Mouse (Mus musculus) hindbrain, embryonic 16.5 days (tissue): ENCODE results near the gene Olfr304. TPM values are rescaled to one million over a fixed set of nuclear protein-coding genes. Genes with fewer than 3 reads are reported as not detected.
"Not testable (repeated sequence)": the region's sequence is repeated elsewhere in the genome, so short reads cannot be mapped to it uniquely, and the experiment has no call there.

Source experiments
- ATAC-seq: fragments of 200-750 bp; cut with Nextera tagmentation; 2 replicates; pipeline ENCODE4 v1.8.0; 2017; ENCODE audit warnings: moderate TSS enrichment, moderate library complexity
- H3K27ac ChIP-seq: fragments of 300-500 bp; sonication (generic); 2 replicates; pipeline ENCODE4 v1.5.1; 2014; ENCODE audit warnings: low read depth, mild to moderate bottlenecking, control low read depth, low read length, moderate library complexity
- H3K27me3 ChIP-seq: fragments of 300-500 bp; sonication (generic); replicated peaks from 2 replicates; pipeline ENCODE4 v1.6.1; 2014; ENCODE audit warnings: low read length; ENCODE audit not compliant: control insufficient read depth, insufficient read depth
- H3K36me3 ChIP-seq: fragments of 300-500 bp; sonication (generic); 2 replicates; pipeline ENCODE4 v1.6.1; 2014; ENCODE audit warnings: mild to moderate bottlenecking, low read length, moderate library complexity, mixed read lengths; ENCODE audit not compliant: control insufficient read depth, insufficient read depth
- H3K4me1 ChIP-seq: fragments of 300-500 bp; sonication (generic); 2 replicates; pipeline ENCODE4 v1.6.1; 2014; ENCODE audit warnings: low read depth, low read length; ENCODE audit not compliant: control insufficient read depth, insufficient read depth
- H3K4me2 ChIP-seq: fragments of 300-500 bp; sonication (generic); 2 replicates; pipeline ENCODE4 v1.6.1; 2014; ENCODE audit warnings: mild to moderate bottlenecking, low read length, control low read depth, moderate library complexity
- H3K4me3 ChIP-seq: fragments of 300-500 bp; sonication (generic); 2 replicates; pipeline ENCODE4 v1.5.1; 2014; ENCODE audit warnings: mild to moderate bottlenecking, low read length, control low read depth, moderate library complexity
- H3K9ac ChIP-seq: fragments of 300-500 bp; sonication (generic); 2 replicates; pipeline ENCODE4 v1.6.1; 2014; ENCODE audit warnings: low read depth, mild to moderate bottlenecking, control low read depth, low read length, moderate library complexity
- H3K9me3 ChIP-seq: fragments of 300-500 bp; sonication (generic); 2 replicates; pipeline ENCODE4 v1.6.1; 2014; ENCODE audit warnings: mild to moderate bottlenecking, low read length, moderate library complexity; ENCODE audit not compliant: control insufficient read depth
- WGBS: fragments of 180-500 bp; shearing (Covaris S2); extraction: QIAGEN DNeasy Blood & Tissue Kit; methylation state at CpG from one replicate; pipeline ENCODE4 v1.1.7; 2014; 5-methylcytosine and 5-hydroxymethylcytosine counted together
- polyA plus RNA-seq: library from polyadenylated mRNA; unstranded; fragments of >200 nt; fragmentation: Nextera tagmentation; extraction: Ambion mirVana; gene quantifications from 2 replicates; pipeline ENCODE4 v1.2.1, GENCODE M21; 2015

Gene Olfr304
- not detected in 2 replicates for polyA plus RNA-seq

DNA sequence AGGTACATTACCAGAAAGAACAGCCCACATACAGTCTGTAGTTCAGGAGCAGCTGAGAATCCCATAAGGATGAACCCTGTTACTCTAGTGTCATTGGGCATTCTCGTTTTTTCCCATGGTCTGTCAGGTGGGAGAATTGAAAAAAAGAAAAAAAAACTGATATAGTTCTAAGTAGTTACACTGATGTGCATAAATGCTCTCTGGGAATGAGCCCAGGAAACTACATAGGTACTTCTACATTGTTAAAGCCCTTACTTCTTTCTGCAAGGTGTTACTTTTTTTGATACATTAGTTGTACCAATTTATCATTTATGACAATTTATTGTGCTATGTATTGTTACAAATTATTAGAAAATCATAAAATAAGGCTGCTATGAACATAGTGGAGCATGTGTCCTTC lies at the start of gene Olfr304:
TSS of gene Olfr304 (minus strand) at position 101 of the 400 bp plus-strand sequence.
- Histone ChIP-seq H3K27me3 (no peaks in the 10 kb centered on the region), H3K4me2 (no peak within 1 kb of the TSS), H3K27ac (no peak within 1 kb of the TSS), H3K4me3 (no peak within 1 kb of the TSS), H3K36me3 (no peaks in the 10 kb centered on the region), H3K9ac (no peak within 1 kb of the TSS), H3K4me1 (no peaks in the 10 kb centered on the region), H3K9me3 (no peaks in the 10 kb centered on the region)
- ATAC-seq, result no peak
- 61% methylated on average over 1 of the region's 1 CpGs for WGBS

DNA sequence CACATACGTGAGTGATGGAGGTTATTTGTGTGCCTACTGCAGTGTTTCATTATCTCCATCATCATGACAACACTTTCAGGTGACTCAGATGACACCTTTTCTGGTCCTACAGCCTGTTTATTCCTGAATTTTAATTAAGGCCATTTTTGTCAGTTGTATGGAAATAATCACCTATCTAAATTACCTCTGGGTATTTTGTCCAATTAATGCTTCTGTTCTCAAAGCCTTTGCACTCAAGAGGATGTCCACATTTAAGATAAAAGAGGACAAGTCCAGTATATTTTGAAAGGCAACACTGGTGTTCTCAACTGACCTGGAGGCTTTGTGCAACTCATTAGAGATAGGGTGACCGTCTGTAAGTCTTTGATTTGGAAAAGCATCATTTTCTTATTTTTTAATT lies 17.1 kb upstream of the Olfr304 start, which contains the start of gene Olfr301:
TSS of gene Olfr301 (plus strand) at position 301 of the 400 bp plus-strand sequence.
- Histone ChIP-seq H3K4me2 (no peak within 1 kb of the TSS), H3K27ac (no peak within 1 kb of the TSS), H3K36me3 (no peaks in the 10 kb centered on the region), H3K4me1 (no peaks in the 10 kb centered on the region), H3K4me3 (no peak within 1 kb of the TSS), H3K9me3 (no peaks in the 10 kb centered on the region), H3K27me3 (no peaks in the 10 kb centered on the region), H3K9ac (no peak within 1 kb of the TSS)
- WGBS, result 88% methylated on average over 2 of the region's 2 CpGs
- no peak for ATAC-seq

DNA sequence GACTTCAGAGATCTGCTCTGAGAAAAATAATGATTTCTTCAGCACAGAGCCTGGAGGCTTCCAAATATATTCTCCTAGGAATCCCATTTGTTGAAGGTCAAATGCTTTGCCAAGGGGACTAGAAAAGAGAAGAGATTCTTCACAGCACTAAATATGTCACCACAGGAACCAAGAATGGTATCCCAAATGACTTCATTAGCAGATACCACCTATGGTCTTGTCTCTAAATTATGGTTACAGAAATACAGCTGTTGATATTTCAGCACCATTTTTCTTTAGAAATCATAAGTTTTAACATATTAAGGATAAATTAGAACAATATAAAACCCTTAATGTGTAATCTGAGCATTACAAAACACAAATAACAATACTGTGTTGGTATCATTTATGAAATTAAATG lies 11.2 kb upstream of the Olfr304 start, which contains the start of gene Olfr303:
TSS of gene Olfr303 (minus strand) at position 101 of the 400 bp plus-strand sequence.
- Histone ChIP-seq H3K27ac (no peak within 1 kb of the TSS), H3K4me2 (no peak within 1 kb of the TSS), H3K9me3 (no peaks in the 10 kb centered on the region), H3K4me1 (no peaks in the 10 kb centered on the region), H3K4me3 (no peak within 1 kb of the TSS), H3K9ac (no peak within 1 kb of the TSS), H3K27me3 (no peaks in the 10 kb centered on the region), H3K36me3 (no peaks in the 10 kb centered on the region)
- no peak for ATAC-seq

- Histone ChIP-seq H3K4me2 (no peak overlapping the region), H3K27ac (no peak overlapping the region), H3K9ac (no peak overlapping the region), H3K36me3 (no peaks in the 10 kb centered on the region), H3K27me3 (no peaks in the 10 kb centered on the region), H3K9me3 (no peaks in the 10 kb centered on the region), H3K4me3 (no peak overlapping the region), H3K4me1 (no peaks in the 10 kb centered on the region)
- WGBS, result 68% methylated on average over 3 of the region's 3 CpGs
- no peak for ATAC-seq
These were observed 689 bp downstream of the Olfr304 start for GRCm38 (mm10) chr7:86385769-86386168.

DNA sequence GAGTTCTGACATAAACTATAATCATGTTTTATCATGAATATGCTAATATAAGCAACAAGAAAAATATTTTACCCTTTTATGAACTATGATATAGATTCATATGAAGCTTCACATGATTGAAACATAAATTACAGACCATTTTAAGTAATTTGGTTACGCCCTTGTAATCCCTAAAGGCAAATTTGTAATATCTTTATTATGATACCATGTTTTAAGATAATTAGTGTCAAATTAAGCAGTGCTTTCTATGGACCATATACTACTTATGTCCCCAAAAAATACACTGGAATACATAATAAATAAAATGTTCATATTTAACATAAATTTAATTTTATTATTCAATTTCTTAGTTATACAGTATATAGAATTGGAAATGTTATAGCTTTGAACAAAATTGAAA lies 19.6 kb downstream of the Olfr304 start, which contains the start of gene Olfr305:
TSS of gene Olfr305 (minus strand) at position 101 of the 400 bp plus-strand sequence.
- H3K4me1 ChIP-seq, result no peaks in the 10 kb centered on the region
- no peaks in the 10 kb centered on the region for H3K9me3 ChIP-seq
- no peaks in the 10 kb centered on the region for H3K27me3 ChIP-seq
- 79% methylated on average over 1 of the region's 1 CpGs for WGBS
- H3K9ac ChIP-seq, result no peak within 1 kb of the TSS
- no peak within 1 kb of the TSS for H3K4me2 ChIP-seq
- no peaks in the 10 kb centered on the region for H3K36me3 ChIP-seq
- no peak within 1 kb of the TSS for H3K4me3 ChIP-seq
- no peak within 1 kb of the TSS for H3K27ac ChIP-seq
- ATAC-seq, result no peak

- WGBS, result 93% methylated on average over 9 of the region's 9 CpGs
- not testable (repeated sequence) for H3K4me1 ChIP-seq, ATAC-seq
These were observed 40.2 kb downstream of the Olfr304 start for GRCm38 (mm10) chr7:86346296-86346695.

GRCm38 (mm10) chr7:86344253-86344652 lies 42.2 kb downstream of the Olfr304 start:
- Histone ChIP-seq H3K4me2 (no peak overlapping the region), H3K9me3 (no peaks in the 10 kb centered on the region), H3K27me3 (no peaks in the 10 kb centered on the region), H3K27ac (no peak overlapping the region), H3K4me1 (no peaks in the 10 kb centered on the region), H3K4me3 (no peak overlapping the region), H3K36me3 (no peaks in the 10 kb centered on the region), H3K9ac (no peak overlapping the region)
- no peak for ATAC-seq
- WGBS, result 74% methylated on average over 3 of the region's 3 CpGs

More at GRCm38 (mm10) chr7:86346296-86346695, 40.2 kb downstream of the Olfr304 start:
- H3K9me3 ChIP-seq, H3K27ac ChIP-seq, H3K4me3 ChIP-seq, H3K27me3 ChIP-seq, H3K9ac ChIP-seq, H3K36me3 ChIP-seq, H3K4me2 ChIP-seq: not testable (repeated sequence)

GRCm38 (mm10) chr7:86342881-86343565 lies 43.4 kb downstream of the Olfr304 start:
- WGBS, result 79% methylated on average over 14 of the region's 14 CpGs
- H3K4me2 ChIP-seq, result no peak overlapping the region

DNA sequence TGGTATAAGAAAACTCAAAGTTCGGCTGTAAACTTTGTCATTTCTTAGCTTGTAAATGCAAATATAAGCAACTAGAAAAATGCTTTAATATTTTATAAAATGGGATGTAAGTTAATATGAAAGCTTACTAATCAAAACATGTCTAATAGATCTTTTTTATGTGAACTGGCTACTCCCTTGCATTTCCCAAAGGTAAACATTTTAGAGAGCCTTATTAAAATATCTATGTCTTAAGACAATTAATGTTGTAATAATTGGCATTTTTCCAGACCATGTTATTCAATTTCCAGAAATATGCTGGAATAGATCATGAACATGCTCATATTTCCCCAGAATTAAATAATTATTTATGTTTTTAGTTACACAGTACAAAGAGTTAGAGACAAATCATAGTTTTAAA lies 49.0 kb downstream of the Olfr304 start, which contains the start of gene Olfr307:
TSS of gene Olfr307 (minus strand) at position 101 of the 400 bp plus-strand sequence.
- no peaks in the 10 kb centered on the region for H3K4me1 ChIP-seq
- 80% methylated on average over 1 of the region's 1 CpGs for WGBS

More at GRCm38 (mm10) chr7:86342881-86343565, 43.4 kb downstream of the Olfr304 start:
- Histone ChIP-seq H3K9me3 (no peaks in the 10 kb centered on the region), H3K27ac (no peak overlapping the region), H3K4me1 (no peaks in the 10 kb centered on the region), H3K36me3 (no peaks in the 10 kb centered on the region), H3K4me3 (no peak overlapping the region), H3K27me3 (no peaks in the 10 kb centered on the region), H3K9ac (no peak overlapping the region)
- ATAC-seq, result no peak

More for the DNA sequence above, 49.0 kb downstream of the Olfr304 start, which contains the start of gene Olfr307:
- H3K9ac ChIP-seq, result no peak within 1 kb of the TSS
- no peak within 1 kb of the TSS for H3K27ac ChIP-seq
- no peak for ATAC-seq
- H3K9me3 ChIP-seq, result no peaks in the 10 kb centered on the region
- H3K27me3 ChIP-seq, result no peaks in the 10 kb centered on the region
- no peak within 1 kb of the TSS for H3K4me3 ChIP-seq
- no peak within 1 kb of the TSS for H3K4me2 ChIP-seq
- no peaks in the 10 kb centered on the region for H3K36me3 ChIP-seq
